Mouse (Mus musculus): ENCODE results near the gene Xpo1. TPM values are rescaled to one million over a fixed set of nuclear protein-coding genes. Genes with fewer than 3 reads are reported as not detected.

The Xpo1 gene
- polyA plus RNA-seq, 1 experiment from 2014 or later = 171 TPM

- ATAC-seq (ENCODE audit: low FRiP score) (peak; percentile 70), DNase-seq (ENCODE audit: low spot score, missing footprints) (peak; percentile 94)
- no peaks in the 10 kb centered on the region for H3K9me3 ChIP-seq (ENCODE audit: control insufficient read depth, low read length)
- no peaks in the 10 kb centered on the region for H3K36me3 ChIP-seq (ENCODE audit: control insufficient read depth, insufficient read depth, low read length)
- H3K4me2 ChIP-seq = peak within 1 kb of the TSS; percentile 66
- peak within 1 kb of the TSS; percentile 99 for H3K27ac ChIP-seq (ENCODE audit: low read depth, low read length)
- peak within 1 kb of the TSS; percentile 87 for H3K9ac ChIP-seq (ENCODE audit: low read length)
- WGBS = 2% methylated on average over 38 of the region's 80 CpGs
- peak within 1 kb of the TSS; percentile 94 for H3K4me3 ChIP-seq (ENCODE audit: low read depth, low read length)
- peaks cover 4% of the 10 kb centered on the region for H3K4me1 ChIP-seq (ENCODE audit: control insufficient read depth, insufficient read depth, low read length)
- no peaks in the 10 kb centered on the region for H3K27me3 ChIP-seq (ENCODE audit: control insufficient read depth, insufficient read depth, low read length)
These were observed 51.1 kb downstream of the Xpo1 start, which contains the start of gene Usp34 for GRCm38 (mm10) chr11:23306764-23307565. Usp34 (plus strand) TSS chr11:23306895.

GRCm38 (mm10) chr11:23307566-23307920 is 51.7 kb downstream of the Xpo1 start:
- no peak for ATAC-seq (ENCODE audit: low FRiP score)
- DNase-seq (ENCODE audit: low spot score, missing footprints) = peak; percentile 84
- H3K4me1 ChIP-seq (ENCODE audit: control insufficient read depth, insufficient read depth, low read length) = peaks cover 4% of the 10 kb centered on the region
- peak overlapping the region; percentile 66 for H3K4me2 ChIP-seq
- no peaks in the 10 kb centered on the region for H3K27me3 ChIP-seq (ENCODE audit: control insufficient read depth, insufficient read depth, low read length)
- no peak overlapping the region for H3K27ac ChIP-seq (ENCODE audit: low read depth, low read length)
- H3K36me3 ChIP-seq (ENCODE audit: control insufficient read depth, insufficient read depth, low read length) = no peaks in the 10 kb centered on the region
- 9% methylated on average over 6 of the region's 6 CpGs for WGBS
- peak overlapping the region; percentile 94 for H3K4me3 ChIP-seq (ENCODE audit: low read depth, low read length)
- H3K9ac ChIP-seq (ENCODE audit: low read length) = peak overlapping the region; percentile 87
- no peaks in the 10 kb centered on the region for H3K9me3 ChIP-seq (ENCODE audit: control insufficient read depth, low read length)

GRCm38 (mm10) chr11:23313496-23313895 is 57.7 kb downstream of the Xpo1 start:
- H3K27ac ChIP-seq (ENCODE audit: low read depth, low read length) = no peak overlapping the region
- H3K4me2 ChIP-seq = no peak overlapping the region
- 92% methylated on average over 1 of the region's 1 CpGs for WGBS
- ATAC-seq (ENCODE audit: low FRiP score) = no peak
- H3K9ac ChIP-seq (ENCODE audit: low read length) = no peak overlapping the region
- peak; percentile 78 for DNase-seq (ENCODE audit: low spot score, missing footprints)
- H3K4me3 ChIP-seq (ENCODE audit: low read depth, low read length) = no peak overlapping the region
- no peaks in the 10 kb centered on the region for H3K27me3 ChIP-seq (ENCODE audit: control insufficient read depth, insufficient read depth, low read length)
- H3K36me3 ChIP-seq (ENCODE audit: control insufficient read depth, insufficient read depth, low read length) = no peaks in the 10 kb centered on the region
- no peaks in the 10 kb centered on the region for H3K9me3 ChIP-seq (ENCODE audit: control insufficient read depth, low read length)
- H3K4me1 ChIP-seq (ENCODE audit: control insufficient read depth, insufficient read depth, low read length) = peaks cover under 1% of the 10 kb centered on the region; the same call in 1 of the 2 replicates

GRCm38 (mm10) chr11:23329413-23329812 is 73.6 kb downstream of the Xpo1 start:
- H3K9me3 ChIP-seq (ENCODE audit: control insufficient read depth, low read length) = no peaks in the 10 kb centered on the region
- H3K9ac ChIP-seq (ENCODE audit: low read length) = no peak overlapping the region
- no peak overlapping the region for H3K4me2 ChIP-seq
- no peak for ATAC-seq (ENCODE audit: low FRiP score)
- no peaks in the 10 kb centered on the region for H3K36me3 ChIP-seq (ENCODE audit: control insufficient read depth, insufficient read depth, low read length)
- H3K4me3 ChIP-seq (ENCODE audit: low read depth, low read length) = no peak overlapping the region
- H3K27me3 ChIP-seq (ENCODE audit: control insufficient read depth, insufficient read depth, low read length) = no peaks in the 10 kb centered on the region
- no peak overlapping the region for H3K27ac ChIP-seq (ENCODE audit: low read depth, low read length)
- H3K4me1 ChIP-seq (ENCODE audit: control insufficient read depth, insufficient read depth, low read length) = no peaks in the 10 kb centered on the region
- DNase-seq (ENCODE audit: low spot score, missing footprints) = no peak
- 96% methylated on average over 2 of the region's 2 CpGs for WGBS

- DNase-seq (ENCODE audit: low spot score, missing footprints) (no peak), ATAC-seq (ENCODE audit: low FRiP score) (no peak)
- Histone ChIP-seq H3K9me3 (ENCODE audit: control insufficient read depth, low read length) (no peaks in the 10 kb centered on the region), H3K4me2 (no peak overlapping the region), H3K9ac (ENCODE audit: low read length) (no peak overlapping the region), H3K27ac (ENCODE audit: low read depth, low read length) (no peak overlapping the region), H3K4me3 (ENCODE audit: low read depth, low read length) (no peak overlapping the region), H3K4me1 (ENCODE audit: control insufficient read depth, insufficient read depth, low read length) (no peaks in the 10 kb centered on the region), H3K27me3 (ENCODE audit: control insufficient read depth, insufficient read depth, low read length) (no peaks in the 10 kb centered on the region), H3K36me3 (ENCODE audit: control insufficient read depth, insufficient read depth, low read length) (no peaks in the 10 kb centered on the region)
- 94% methylated on average over 3 of the region's 3 CpGs for WGBS
These were observed 76.3 kb downstream of the Xpo1 start for GRCm38 (mm10) chr11:23332136-23332535.

GRCm38 (mm10) chr11:23335160-23335559 is 79.3 kb downstream of the Xpo1 start:
- Histone ChIP-seq H3K9me3 (ENCODE audit: control insufficient read depth, low read length) (no peaks in the 10 kb centered on the region), H3K9ac (ENCODE audit: low read length) (no peak overlapping the region), H3K4me1 (ENCODE audit: control insufficient read depth, insufficient read depth, low read length) (no peaks in the 10 kb centered on the region), H3K4me2 (no peak overlapping the region), H3K27me3 (ENCODE audit: control insufficient read depth, insufficient read depth, low read length) (no peaks in the 10 kb centered on the region), H3K27ac (ENCODE audit: low read depth, low read length) (no peak overlapping the region), H3K4me3 (ENCODE audit: low read depth, low read length) (no peak overlapping the region), H3K36me3 (ENCODE audit: control insufficient read depth, insufficient read depth, low read length) (no peaks in the 10 kb centered on the region)
- WGBS = 90% methylated on average over 1 of the region's 1 CpGs
- ATAC-seq (ENCODE audit: low FRiP score) = no peak
- DNase-seq (ENCODE audit: low spot score, missing footprints) = no peak

Other genes starting within 250 kb of the Xpo1 start
- gene Fam161a, start 248.5 kb upstream of the Xpo1 start, polyA plus RNA-seq (2014; fragmentation: Nextera tagmentation; extraction: Ambion mirVana) = 3.8 and 4.0 TPM in 2 replicates
- gene Usp34, start 50.9 kb downstream of the Xpo1 start, polyA plus RNA-seq (2014; fragmentation: Nextera tagmentation; extraction: Ambion mirVana) = 31.7 and 34.3 TPM in 2 replicates
- gene Ahsa2, start 242.0 kb downstream of the Xpo1 start, polyA plus RNA-seq (2014; fragmentation: Nextera tagmentation; extraction: Ambion mirVana) = 171 and 184 TPM in 2 replicates

Measured in midbrain, embryonic 11.5 days (tissue).